Mouse (Mus musculus) adipocyte (in vitro differentiated cells): ENCODE results near the gene Cacna2d3.

Source experiments
- DNase-seq: peaks from one replicate; pipeline ENCODE4 v3.0.0-alpha.2; 2016; ENCODE audit warnings: low spot score

Gene Cacna2d3

DNA sequence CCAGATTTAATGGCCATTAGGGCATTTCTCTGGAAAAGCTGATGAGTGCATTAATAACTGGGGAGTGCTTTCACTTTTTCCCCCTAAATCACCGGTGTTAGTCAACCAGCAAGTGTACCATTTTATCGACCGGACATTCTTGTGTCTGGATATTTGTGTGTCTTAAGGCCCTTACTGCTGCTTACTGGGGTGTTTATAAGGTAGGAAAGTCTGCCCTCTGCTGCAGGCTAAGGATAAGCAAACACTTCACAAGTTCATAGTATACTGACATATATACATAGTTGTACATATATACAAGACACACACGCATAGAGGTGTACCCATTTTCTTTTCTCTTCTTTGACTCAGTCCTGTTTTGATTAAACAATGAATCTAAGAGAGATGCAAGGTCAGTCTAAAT is 647.9 kb downstream of the Cacna2d3 start:
- DNase-seq = peak; percentile 5

DNA sequence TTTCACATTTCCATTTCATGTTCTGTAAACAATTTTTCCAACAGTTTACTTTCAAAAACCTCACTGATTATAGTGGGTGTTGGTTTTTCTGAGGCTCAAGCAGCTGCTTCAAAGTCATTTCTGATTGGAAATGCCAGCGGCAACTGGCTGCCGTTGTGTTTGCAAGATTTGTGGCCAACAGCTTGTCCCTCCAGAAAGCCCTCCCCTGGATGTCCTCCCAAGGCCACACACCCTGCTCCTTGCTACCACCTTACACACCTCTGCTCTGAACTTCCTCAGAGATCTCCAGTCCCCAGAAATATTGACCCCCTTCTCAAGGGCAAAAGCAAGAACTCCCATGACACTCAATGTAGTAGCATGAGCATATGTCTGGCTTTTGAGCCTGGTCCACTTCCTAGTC is 659.0 kb downstream of the Cacna2d3 start:
- DNase-seq = no peak

DNA sequence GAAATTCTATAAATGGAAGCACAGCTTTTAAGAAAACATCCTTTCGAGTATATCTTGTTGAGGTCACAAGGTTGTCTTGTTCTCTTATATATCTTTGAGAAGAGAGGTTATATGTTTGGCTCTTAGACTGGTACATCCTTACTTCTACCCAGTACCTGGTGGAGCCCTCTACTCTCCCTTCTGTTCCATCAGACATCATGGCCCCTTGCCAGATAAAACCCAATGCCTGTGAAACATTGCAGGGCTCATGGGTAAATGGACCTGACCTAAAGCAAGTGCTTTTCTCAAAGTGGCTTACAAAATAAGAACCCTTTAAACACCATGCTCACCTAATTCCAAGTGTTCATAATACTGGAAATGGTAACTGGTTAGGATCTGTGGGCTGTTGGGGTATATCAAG is 660.2 kb downstream of the Cacna2d3 start:
- no peak for DNase-seq

DNA sequence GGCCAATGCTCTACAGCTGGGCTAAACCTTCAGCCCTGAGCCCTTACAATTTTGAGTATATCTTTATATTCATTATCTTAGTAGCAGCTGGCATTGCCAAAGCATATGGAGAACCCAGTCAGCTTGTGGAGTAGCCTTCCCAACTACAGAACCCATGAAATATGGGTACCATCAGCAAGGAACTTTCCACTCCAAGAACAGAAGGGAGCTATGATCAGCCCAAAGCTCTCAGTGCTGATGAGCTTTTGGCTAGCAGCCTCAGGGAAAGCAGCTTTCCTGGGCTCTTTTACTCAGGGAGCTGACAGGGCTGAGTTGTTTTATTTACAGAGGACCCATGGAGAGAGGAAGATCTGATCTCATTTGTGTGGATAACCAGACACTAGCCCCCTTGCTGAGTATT is 661.0 kb downstream of the Cacna2d3 start:
- DNase-seq = no peak

DNA sequence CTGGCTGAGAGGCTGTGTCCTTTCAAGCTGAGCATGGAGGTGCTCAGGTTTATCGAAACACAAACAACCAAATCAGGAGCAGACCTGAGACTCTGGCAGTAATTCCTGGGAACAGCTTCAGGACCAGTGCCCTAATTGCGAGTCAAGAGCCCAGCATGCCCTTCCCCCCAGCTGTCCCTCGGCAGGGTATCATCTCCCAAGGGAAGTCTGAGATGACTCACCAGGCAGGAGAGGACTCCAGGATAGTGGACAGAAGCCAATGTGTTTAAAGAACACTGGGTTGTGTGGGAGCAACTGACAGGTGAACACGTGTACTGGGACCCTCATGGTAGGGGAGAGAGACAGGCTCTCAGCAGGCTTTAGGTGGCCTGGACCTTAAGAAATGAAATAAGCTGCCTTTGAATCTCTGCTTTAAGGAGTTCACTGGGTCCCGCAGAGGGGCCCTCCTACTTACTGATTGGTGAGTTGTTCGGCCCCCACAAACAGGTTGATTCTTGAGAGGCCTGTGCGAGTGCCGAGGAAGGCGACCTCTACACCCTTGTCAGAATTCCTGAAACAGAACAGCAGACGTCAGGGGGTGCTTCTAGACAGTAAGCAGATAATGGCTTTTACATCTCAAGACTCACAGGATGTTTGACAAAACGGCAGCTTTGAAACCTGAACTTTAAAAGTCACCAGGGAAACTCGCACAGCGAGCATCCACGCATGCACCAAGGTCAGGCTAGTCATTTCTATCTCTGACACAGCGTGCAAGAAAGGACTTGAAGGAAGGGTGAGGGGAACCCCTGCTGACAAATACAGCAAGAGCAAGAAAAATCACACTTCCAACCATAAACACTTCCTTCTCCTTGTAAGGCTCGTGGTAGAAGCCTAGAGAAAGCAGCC is 669.5 kb downstream of the Cacna2d3 start:
- DNase-seq = no peak

DNA sequence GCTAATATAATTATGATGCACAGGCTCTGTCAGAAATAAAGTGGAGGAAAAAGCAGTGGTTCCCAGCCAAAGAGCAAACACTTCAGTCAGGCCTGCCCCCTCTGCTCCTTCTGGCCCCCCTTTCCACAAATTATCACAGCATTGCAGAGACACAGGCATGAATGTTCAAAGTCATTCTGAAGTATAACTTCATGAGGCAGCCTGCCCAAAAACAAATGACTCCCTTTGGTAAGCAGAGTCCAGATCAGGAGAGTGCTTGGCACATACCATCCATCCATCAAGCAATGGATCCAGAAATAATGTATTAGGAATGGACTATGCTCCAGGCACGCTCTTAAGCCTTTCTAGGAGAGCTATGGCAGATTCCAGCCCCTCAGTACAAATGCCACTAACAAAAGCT is 679.3 kb downstream of the Cacna2d3 start:
- DNase-seq = no peak

DNA sequence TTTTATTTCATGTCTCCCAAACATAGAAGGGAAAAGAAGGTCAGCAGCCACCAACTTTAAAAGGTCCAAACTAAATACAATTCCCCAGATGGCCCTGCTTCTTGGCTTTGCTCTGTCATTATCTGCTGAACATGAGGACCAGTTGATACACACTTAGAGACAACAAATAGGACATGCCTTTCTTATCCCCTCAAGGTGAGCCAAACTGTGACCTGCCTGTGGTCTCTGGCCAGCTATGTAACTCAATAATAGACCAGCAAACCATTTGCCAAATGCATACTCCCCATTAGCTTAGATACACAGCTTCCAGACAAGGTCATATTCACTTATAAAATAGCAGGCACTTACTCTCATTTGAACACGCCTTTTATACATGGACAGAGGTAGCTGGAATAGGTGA is 680.2 kb downstream of the Cacna2d3 start:
- no peak for DNase-seq

DNA sequence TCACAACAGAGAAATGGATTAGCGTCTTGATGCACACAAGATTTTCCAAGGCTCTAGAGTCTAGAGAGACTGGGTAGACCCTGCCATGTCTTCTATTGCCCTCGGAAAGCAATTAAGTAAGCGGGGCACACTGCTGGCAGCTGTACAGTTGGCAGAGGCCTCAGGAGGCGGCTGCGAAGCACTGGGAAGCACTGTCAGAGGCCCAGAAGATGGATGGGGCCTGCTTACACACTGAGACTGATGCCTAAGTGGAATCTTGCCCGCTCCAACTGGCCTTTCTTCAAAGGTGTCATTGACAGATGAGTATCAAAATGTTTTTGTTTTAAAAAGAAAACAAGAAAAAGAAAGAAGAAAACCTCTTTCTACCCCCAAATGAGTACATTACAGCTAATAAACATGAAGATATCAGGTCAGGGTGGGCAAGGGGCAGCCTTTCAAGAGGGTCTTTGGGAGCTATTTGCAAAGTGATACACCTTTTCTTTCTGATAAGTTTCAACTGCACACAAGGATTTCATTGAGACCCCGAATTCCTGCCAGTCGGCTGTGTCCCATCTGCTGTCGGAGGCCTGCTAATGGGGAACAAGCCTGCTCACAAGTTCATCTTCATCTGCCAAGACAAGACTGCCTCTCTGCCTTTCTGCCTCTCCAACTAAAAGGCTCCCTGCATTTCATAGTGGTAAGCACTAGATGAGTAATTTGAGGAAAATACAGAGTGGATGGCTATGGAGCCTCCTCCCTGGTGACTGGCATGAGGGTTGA is 680.9 kb downstream of the Cacna2d3 start:
- DNase-seq = no peak

DNA sequence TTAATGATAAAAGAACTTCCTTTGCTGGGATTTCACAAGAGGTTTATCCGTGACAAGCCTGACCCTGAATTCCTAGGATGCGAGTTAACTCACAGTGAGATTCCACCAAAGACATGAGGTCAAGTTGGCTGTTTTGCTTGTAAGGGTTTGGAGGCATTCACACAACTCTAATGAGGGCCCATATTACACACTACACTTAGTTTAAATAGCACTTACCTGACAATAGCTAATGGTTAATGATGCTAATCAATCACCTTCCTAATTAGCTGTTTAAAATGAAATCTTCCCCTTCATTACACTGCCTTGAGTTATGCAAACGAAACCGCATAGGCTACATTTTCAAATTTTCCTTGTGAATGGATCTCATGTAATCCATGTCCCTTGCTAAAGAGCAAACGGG is 683.4 kb downstream of the Cacna2d3 start:
- no peak for DNase-seq

DNA sequence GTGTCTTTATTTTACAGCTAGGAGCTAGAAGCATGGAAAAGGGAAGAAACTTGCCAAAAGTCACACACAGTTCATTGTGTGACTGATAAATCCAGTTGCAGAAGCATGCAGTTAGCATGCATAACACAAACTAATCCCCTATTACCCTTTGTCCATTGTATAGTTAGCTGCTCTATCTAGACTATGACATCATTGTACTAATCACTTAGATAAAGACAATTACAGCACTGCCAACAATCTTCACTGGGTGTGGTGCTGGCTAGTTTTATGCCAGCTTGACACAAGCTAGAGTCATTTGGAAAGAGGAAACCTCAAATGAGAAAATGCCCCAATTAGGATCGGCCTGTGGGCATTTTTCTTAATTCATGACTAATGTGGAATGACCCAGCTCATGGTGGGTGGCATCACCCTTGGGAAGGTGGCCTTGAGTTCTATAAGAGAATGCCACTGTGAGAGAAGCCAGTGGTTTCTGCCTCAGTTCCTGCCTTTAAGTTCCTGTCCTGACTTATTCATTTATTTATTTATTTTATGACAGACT is 689.7 kb downstream of the Cacna2d3 start:
- no peak for DNase-seq

DNA sequence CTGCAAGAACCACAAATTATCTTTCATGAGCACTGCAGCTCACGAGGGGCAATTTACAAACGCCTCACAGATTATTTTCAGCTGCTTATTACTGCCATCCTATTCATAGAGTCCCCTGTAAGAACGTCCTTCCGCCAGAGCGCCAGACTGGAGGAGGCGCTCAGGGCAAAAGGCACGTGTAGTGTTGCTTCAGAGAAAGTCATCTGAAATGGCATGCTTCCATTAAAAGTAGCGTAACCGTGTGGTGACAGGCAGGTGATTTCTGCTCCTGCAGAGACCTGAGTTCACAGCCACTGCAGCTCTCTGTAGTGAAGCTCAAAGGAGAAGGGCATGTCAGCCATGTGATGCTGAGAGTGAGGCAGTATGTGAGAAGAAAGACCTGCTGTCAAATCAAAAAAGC is 691.1 kb downstream of the Cacna2d3 start:
- no peak for DNase-seq

DNA sequence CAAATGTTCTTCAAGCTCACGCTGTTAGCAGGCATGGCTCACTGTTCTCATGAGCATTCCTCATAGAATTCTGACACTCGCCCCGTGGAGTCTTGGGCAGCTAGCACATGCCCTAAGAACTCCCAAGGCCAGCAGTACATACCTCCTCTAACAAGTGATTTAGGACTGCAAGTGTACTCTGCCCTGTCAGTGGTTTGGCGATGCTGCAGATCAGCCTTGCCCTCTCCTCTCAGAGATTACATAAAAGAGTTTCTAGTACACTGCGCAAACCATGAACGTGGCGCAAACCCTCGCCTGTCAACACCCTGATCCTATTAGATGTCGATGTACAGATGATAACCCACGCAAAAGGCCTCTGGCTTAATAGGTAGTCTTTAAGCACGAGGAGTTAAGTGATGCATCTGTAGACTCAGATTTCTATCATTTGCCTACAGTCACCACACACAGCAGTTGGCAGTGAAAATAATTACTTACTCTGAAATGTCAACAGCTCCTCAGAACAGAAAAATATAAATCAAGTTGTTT is 691.7 kb downstream of the Cacna2d3 start:
- DNase-seq = no peak

DNA sequence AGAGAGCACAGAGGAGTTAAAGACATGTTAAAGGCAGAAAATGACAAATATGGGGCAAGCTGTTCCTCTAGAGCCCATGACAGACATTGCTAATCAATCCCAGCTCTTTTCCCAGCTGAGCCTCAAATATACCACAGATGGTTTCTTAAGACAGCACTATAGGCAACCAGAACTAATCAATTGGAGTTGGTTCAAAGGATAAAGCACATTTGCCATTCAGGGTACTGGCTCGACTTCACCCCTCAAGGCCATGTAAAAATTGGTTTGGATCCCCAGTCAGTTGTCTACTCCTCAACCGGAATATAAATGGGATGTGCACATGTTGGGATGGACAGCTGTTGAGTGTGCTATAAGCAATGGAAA is 692.6 kb downstream of the Cacna2d3 start:
- no peak for DNase-seq

DNA sequence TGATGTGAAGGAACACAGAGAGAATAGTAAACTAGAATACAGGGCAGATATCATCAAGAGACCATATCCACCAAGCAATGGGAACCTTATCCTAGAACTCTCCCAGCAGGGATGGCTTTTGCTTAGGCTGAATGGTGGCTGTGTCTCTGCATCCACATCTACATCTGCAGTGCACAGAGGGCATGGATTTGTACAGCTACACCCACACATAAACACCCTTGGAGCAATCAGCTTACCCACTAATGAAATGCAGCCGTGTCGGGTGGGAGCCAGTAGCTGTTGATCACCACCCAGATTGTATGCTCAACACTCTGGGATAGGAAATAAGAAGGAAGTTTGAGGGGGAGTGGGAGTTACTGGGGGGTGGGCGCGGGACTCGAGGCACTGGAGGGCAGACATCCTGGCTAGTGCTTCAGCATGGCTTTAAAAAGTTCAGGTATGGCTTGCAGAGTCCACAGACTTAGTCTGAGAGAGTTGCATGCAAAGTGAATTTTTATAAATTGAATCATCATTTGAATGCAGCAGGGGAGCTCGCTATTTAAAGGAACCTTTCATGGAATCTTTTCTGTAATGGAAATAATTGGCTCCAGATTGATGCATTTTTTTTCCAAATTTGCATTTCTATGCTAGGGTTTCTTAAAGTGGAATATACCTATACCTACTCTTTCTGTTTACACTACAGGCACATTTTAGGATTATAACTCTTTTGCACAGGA is 693.1 kb downstream of the Cacna2d3 start:
- no peak for DNase-seq

DNA sequence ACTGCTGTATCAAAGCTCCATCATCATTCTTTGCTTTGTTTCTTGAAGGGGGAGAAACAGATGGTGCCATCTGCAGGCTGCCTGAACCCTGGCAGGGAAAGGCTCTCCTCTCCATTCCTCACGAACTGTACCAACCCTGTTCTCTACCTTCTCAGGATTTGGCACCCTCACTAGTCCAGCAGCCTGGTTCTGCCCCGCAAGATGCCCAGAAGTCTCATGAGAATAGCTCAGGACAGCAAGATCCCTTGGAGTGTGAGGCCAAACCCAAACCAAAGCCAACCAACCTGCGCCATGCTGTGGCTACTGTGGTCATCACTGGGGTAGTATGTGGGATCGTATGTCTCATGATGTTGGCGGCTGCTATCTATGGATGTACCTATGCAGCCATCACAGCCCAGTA is 694.4 kb downstream of the Cacna2d3 start:
- no peak for DNase-seq

DNA sequence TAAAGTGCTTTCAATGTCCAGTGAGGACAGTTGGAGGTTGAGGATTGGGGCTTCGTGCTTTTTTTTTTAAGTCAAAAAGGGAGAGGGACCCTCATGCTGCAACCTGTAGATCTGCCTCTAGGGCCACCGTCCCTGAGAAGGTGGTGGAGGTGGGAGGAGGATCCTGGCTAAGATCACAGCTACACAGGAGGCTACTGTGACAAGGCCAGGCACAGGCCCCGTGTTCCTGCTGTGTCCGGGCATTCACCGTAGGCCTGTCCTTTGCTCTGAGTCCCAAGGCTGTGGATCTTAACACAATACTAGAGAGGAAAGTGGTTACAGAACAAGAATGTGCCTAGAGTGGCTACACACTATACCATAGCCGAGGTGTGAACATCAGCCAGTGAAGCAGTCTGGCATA is 696.3 kb downstream of the Cacna2d3 start:
- DNase-seq = no peak

DNA sequence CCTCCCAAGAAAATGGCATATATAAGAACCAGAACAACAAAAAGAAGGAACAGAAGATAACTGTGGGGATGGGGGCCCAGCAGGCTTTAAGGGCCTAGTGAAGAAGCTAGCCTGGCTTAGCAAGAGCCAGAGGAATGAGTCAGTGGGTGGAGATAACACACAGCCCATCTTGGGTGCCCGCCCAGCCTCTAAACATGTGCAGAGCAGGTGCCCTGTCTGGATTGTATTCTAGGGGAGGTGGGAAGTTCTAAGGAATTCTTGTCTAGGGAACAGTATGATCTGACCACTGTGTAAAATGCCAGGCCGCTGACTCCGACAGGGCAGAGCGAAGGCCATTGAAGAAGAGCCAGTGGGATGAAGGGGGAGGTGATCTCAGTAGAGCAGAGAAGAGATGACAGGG is 698.4 kb downstream of the Cacna2d3 start:
- no peak for DNase-seq

DNA sequence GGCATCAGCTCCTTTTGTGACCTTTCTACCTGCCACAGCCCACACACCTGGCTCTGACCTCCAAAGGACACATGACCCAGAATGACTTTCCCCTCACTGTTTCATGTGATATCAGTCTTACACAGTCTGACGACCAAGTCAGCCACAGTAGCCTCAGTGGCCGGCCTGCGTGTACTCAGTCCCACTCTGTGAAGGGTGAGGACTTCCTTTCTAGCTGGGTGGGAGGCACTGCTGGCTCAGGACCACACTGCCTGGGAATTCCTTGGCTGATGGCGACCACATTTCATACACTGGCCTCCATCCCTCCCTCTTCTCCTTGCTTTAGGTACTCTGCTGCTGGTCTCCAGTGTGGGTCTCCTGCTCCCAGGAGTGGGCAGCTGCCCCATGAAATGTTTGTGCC is 700.4 kb downstream of the Cacna2d3 start:
- DNase-seq = no peak

DNA sequence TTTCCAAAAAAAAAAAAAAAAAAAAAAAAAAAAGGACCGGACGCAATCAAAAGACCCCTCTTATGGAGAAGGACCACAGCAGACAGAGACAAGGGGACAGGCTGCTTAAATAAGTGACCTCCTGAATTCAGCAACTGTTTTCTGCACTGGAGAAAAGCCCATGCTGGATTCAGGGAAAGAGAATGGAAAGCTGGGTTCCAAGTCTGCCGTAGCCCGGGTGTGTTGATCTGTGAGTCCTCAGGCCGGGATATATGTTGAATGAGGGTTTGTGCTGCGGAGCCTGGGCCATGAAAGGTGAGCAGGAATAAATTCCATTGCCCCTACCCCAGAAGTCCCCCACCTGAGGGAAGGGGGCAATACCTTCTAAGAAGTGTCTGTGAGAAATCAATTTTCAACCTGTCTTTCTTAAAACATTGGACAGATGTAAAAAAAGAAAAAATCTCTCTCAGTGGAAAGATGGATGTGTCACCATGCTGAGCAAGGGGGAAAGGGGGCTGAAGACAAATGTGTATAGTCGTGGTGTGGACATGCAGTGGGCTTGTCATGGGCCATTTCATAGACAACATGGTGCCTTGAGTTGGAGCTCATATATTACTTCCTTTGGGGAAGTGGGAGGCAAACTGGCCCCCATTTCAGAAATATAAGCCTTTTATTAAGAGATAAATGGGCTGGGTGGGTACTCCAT is 703.2 kb downstream of the Cacna2d3 start:
- no peak for DNase-seq

DNA sequence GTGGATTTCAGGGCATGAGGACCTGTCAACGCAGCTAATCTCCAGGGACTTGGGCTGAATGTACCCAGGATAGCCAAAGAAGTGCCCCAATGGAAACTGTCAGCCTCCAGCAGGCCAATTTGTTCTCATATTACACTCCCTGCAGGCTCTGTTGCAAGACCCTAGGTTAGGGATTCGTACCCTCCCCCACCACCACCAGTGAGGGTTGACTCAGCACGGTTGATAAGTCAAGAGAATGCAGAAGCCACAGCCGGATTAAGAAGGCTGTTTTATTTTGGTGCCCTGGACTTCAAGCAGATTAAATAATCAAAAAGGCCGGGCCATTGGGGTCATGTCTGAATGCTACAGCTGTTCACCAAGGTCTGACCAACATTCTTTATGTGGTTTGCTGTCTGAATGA is 703.8 kb downstream of the Cacna2d3 start, which contains the start of gene Lrtm1:
Lrtm1 (plus strand) TSS at position 326 of the 400 bp plus-strand sequence.
- peak; percentile 72 for DNase-seq

DNA sequence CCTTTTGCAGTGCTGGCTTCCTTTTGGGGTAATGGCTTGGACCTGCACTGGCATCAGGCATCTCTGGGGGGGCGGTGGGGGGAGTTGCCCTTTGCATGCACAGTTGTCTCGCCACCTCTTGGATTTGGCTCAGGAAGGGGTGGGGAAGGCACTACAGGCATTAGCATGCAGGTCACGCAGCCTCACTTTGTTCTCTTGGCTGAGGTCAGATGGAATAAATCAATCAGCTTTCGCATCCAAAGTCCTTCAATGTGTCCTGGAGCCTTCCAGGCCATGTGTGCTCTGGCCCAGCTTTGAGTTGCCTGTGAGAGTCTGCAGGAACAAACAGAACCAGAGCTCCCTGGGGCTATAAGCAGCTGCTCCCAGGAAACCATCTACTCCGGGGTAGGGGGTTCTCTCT is 705.8 kb downstream of the Cacna2d3 start:
- no peak for DNase-seq

DNA sequence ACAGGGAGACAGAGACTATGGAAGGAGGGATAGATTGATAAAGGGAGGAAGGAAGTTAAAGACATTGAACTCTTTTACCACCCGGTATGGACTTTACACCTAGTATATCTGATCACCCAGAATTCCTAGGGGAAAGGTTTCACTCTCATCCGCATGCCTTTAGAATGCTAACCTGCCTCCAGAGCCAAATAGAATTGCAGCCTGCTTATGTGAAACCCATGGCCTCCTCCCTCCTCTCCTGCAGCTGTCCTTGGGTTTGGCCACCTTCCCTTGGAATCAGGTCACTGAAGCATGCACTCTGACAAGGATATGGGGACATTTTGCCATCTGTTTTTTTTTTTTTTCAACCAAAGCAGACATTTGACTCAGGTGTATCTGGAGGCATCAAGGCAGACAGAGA is 707.0 kb downstream of the Cacna2d3 start:
- DNase-seq = no peak
